Mouse (Mus musculus): ENCODE results near the gene Pde8a. TPM values are rescaled to one million over a fixed set of nuclear protein-coding genes. Genes with fewer than 3 reads are reported as not detected.
A peak's percentile ranks its signal among the peaks of the same experiment; 100 is the strongest.

The Pde8a gene
- polyA plus RNA-seq, 1 experiment from 2014 or later = 2.9 TPM

GRCm38 (mm10) chr7:81211760-81212159, 1.6 kb upstream of the Pde8a start:
- peak overlapping the region; percentile 67 for H3K4me3 ChIP-seq
- peaks cover 57% of the 10 kb centered on the region for H3K27me3 ChIP-seq (replicated peaks)
- no peak for ATAC-seq (ENCODE audit: extremely low read depth, insufficient number of reproducible peaks, low FRiP score, low TSS enrichment)
- H3K9me3 ChIP-seq = no peaks in the 10 kb centered on the region
- H3K4me2 ChIP-seq = peak overlapping the region; percentile 83
- H3K9ac ChIP-seq = peak overlapping the region; percentile 78
- H3K4me1 ChIP-seq = peaks cover 26% of the 10 kb centered on the region
- H3K27ac ChIP-seq (replicated peaks) = 0 out of 2 replicates have a peak overlapping the region, but pooled peaks have one; percentile 73
- under 1% methylated on average over 8 of the region's 8 CpGs for WGBS
- H3K36me3 ChIP-seq = no peaks in the 10 kb centered on the region

DNA sequence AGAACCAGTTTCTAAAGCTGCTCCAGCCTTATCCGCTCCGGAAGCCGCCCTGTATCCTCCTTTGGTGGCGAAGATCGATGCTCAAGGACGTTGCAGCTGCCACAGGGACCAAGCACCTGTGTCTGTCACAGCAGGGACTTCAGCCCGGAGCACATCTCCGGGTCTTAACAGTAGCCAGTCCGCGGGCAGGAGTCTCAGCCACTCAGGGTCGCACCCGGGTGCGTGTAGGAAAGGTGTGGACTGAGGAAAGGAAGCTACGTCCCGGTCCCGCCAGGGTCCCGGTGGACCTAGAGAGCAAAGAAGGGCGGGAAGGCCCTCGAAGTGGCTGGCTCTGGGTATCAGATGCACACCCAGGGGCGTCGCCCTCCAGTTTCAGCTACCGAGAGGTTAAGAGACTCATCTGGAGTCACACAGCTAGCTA, 1.1 kb upstream of the Pde8a start:
- peak overlapping the region; percentile 83 for H3K4me2 ChIP-seq
- WGBS = 2% methylated on average over 22 of the region's 22 CpGs
- H3K27me3 ChIP-seq (replicated peaks) = peaks cover 57% of the 10 kb centered on the region
- peak overlapping the region; percentile 67 for H3K4me3 ChIP-seq
- H3K36me3 ChIP-seq = no peaks in the 10 kb centered on the region
- peaks cover 26% of the 10 kb centered on the region for H3K4me1 ChIP-seq
- peak overlapping the region; percentile 73 for H3K27ac ChIP-seq (replicated peaks)
- peak overlapping the region; percentile 78 for H3K9ac ChIP-seq
- no peaks in the 10 kb centered on the region for H3K9me3 ChIP-seq
- no peak for ATAC-seq (ENCODE audit: extremely low read depth, insufficient number of reproducible peaks, low FRiP score, low TSS enrichment)

- H3K27ac ChIP-seq (replicated peaks) = peak overlapping the region; percentile 73
- no peaks in the 10 kb centered on the region for H3K9me3 ChIP-seq
- ATAC-seq (ENCODE audit: extremely low read depth, insufficient number of reproducible peaks, low FRiP score, low TSS enrichment) = peak; percentile 64
- H3K4me1 ChIP-seq = peaks cover 26% of the 10 kb centered on the region
- peak overlapping the region; percentile 67 for H3K4me3 ChIP-seq
- H3K4me2 ChIP-seq = peak overlapping the region; percentile 83
- H3K9ac ChIP-seq = peak overlapping the region; percentile 81
- H3K36me3 ChIP-seq = no peaks in the 10 kb centered on the region
- WGBS = under 1% methylated on average over 57 of the region's 57 CpGs
- H3K27me3 ChIP-seq (replicated peaks) = peaks cover 57% of the 10 kb centered on the region
These were observed 574 bp upstream of the Pde8a start for GRCm38 (mm10) chr7:81212697-81213346.

GRCm38 (mm10) chr7:81214153-81214907, 934 bp downstream of the Pde8a start:
- peaks cover 54% of the 10 kb centered on the region for H3K27me3 ChIP-seq (replicated peaks)
- no peaks in the 10 kb centered on the region for H3K36me3 ChIP-seq
- H3K4me1 ChIP-seq = peaks cover 23% of the 10 kb centered on the region
- H3K9ac ChIP-seq = peak overlapping the region; percentile 81
- 5% methylated on average over 37 of the region's 40 CpGs for WGBS
- H3K4me3 ChIP-seq = peak overlapping the region; percentile 67
- H3K9me3 ChIP-seq = no peaks in the 10 kb centered on the region
- H3K4me2 ChIP-seq = peak overlapping the region; percentile 83
- no peak for ATAC-seq (ENCODE audit: extremely low read depth, insufficient number of reproducible peaks, low FRiP score, low TSS enrichment)
- peak overlapping the region; percentile 36; the same call in 1 of the 2 replicates for H3K27ac ChIP-seq (replicated peaks)

- Histone ChIP-seq H3K9ac (no peak overlapping the region), H3K27ac (replicated peaks) (no peak overlapping the region), H3K4me1 (peaks cover 23% of the 10 kb centered on the region), H3K9me3 (no peaks in the 10 kb centered on the region), H3K4me3 (no peak overlapping the region), H3K27me3 (replicated peaks) (peaks cover 44% of the 10 kb centered on the region), H3K4me2 (no peak overlapping the region), H3K36me3 (no peaks in the 10 kb centered on the region)
- 85% methylated on average over 1 of the region's 1 CpGs for WGBS
- no peak for ATAC-seq (ENCODE audit: extremely low read depth, insufficient number of reproducible peaks, low FRiP score, low TSS enrichment)
These were observed 2.6 kb downstream of the Pde8a start for GRCm38 (mm10) chr7:81215950-81216349.

DNA sequence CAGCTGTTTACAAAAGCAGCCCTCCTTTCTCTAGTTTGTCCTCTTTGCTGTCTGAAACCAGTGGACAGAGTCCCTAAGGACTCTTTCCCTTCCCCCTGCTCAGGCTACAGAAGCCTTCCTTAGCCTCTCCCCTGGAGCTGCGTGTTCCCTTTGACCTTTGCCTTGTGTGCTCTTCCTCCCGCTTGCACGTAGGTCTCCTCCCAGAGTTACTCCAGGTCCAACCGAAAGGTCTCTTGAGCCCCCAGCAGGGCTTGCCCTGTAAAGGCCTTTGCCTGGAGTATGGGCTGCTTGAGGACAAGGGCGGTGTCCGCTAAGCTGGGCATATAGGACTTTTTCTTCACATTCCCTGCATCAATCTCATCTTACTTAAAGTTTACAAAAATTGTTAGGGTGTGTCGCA, 5.9 kb downstream of the Pde8a start:
- Histone ChIP-seq H3K4me3 (no peak overlapping the region), H3K27ac (replicated peaks) (no peak overlapping the region), H3K9ac (no peak overlapping the region), H3K27me3 (replicated peaks) (peaks cover 16% of the 10 kb centered on the region), H3K4me1 (no peaks in the 10 kb centered on the region), H3K4me2 (no peak overlapping the region), H3K9me3 (no peaks in the 10 kb centered on the region), H3K36me3 (no peaks in the 10 kb centered on the region)
- ATAC-seq (ENCODE audit: extremely low read depth, insufficient number of reproducible peaks, low FRiP score, low TSS enrichment) = no peak
- 58% methylated on average over 7 of the region's 7 CpGs for WGBS

GRCm38 (mm10) chr7:81220381-81220780, 7.0 kb downstream of the Pde8a start:
- Histone ChIP-seq H3K4me2 (no peak overlapping the region), H3K27ac (replicated peaks) (no peak overlapping the region), H3K9me3 (no peaks in the 10 kb centered on the region), H3K4me3 (no peak overlapping the region), H3K9ac (no peak overlapping the region), H3K36me3 (no peaks in the 10 kb centered on the region), H3K27me3 (replicated peaks) (peaks cover 8% of the 10 kb centered on the region; the same call in 1 of the 2 replicates), H3K4me1 (no peaks in the 10 kb centered on the region)
- WGBS = 60% methylated on average over 3 of the region's 3 CpGs
- no peak for ATAC-seq (ENCODE audit: extremely low read depth, insufficient number of reproducible peaks, low FRiP score, low TSS enrichment)

GRCm38 (mm10) chr7:81224260-81224659, 10.9 kb downstream of the Pde8a start:
- H3K9me3 ChIP-seq = no peaks in the 10 kb centered on the region
- H3K36me3 ChIP-seq = no peaks in the 10 kb centered on the region
- H3K4me1 ChIP-seq = no peaks in the 10 kb centered on the region
- no peak overlapping the region for H3K4me3 ChIP-seq
- H3K4me2 ChIP-seq = no peak overlapping the region
- no peak overlapping the region for H3K27ac ChIP-seq (replicated peaks)
- no peak for ATAC-seq (ENCODE audit: extremely low read depth, insufficient number of reproducible peaks, low FRiP score, low TSS enrichment)
- no peaks in the 10 kb centered on the region; the same call in 1 of the 2 replicates for H3K27me3 ChIP-seq (replicated peaks)
- no peak overlapping the region for H3K9ac ChIP-seq
- whole genome bisulfite sequencing = 80% methylated on average over 7 of the region's 7 CpGs

DNA sequence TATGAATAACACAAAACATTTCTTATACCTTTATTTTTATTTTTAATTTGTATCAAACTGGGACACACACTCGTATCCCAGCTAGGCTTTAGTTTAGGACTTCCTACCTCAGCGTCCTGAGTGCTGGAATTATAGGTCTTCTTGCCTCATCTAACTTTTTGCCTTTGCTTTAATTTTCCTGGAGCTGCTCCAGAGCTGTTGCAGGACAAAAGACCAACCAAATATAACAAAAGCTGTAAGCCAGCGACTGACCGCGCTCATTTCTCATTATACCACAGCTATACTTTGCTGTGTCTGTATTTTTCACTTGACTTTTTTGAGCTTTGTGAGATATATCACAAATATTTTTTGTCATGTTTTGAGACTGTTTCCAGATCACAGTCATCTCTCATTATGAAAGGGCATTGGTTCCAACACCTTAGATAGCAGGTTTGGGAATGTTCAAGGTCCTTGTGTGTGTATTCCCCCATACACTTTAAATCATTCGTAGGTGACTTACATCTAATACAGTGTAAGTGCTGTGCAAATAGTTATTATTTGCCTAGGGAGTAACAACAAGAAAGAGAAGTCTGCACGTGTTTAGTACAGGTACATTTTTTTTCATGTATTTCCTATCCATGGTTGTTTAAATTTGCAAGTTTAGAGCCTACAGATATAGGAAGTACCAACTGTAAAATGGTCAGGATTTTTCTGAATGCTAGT, 16.8 kb downstream of the Pde8a start:
- Histone ChIP-seq H3K4me3 (no peak overlapping the region), H3K4me2 (no peak overlapping the region), H3K4me1 (no peaks in the 10 kb centered on the region), H3K36me3 (no peaks in the 10 kb centered on the region), H3K9me3 (no peaks in the 10 kb centered on the region), H3K27ac (replicated peaks) (no peak overlapping the region), H3K27me3 (replicated peaks) (no peaks in the 10 kb centered on the region), H3K9ac (no peak overlapping the region)
- no peak for ATAC-seq (ENCODE audit: extremely low read depth, insufficient number of reproducible peaks, low FRiP score, low TSS enrichment)
- 84% methylated on average over 7 of the region's 7 CpGs for WGBS

- H3K27ac ChIP-seq (replicated peaks) = no peak overlapping the region
- H3K27me3 ChIP-seq (replicated peaks) = no peaks in the 10 kb centered on the region
- H3K36me3 ChIP-seq = no peaks in the 10 kb centered on the region
- 76% methylated on average over 2 of the region's 2 CpGs for WGBS
- ATAC-seq (ENCODE audit: extremely low read depth, insufficient number of reproducible peaks, low FRiP score, low TSS enrichment) = no peak
- no peak overlapping the region for H3K9ac ChIP-seq
- H3K4me2 ChIP-seq = no peak overlapping the region
- no peaks in the 10 kb centered on the region for H3K9me3 ChIP-seq
- no peak overlapping the region for H3K4me3 ChIP-seq
- H3K4me1 ChIP-seq = no peaks in the 10 kb centered on the region
These were observed 19.3 kb downstream of the Pde8a start for GRCm38 (mm10) chr7:81232674-81233073.

- Histone ChIP-seq H3K4me2 (no peak overlapping the region), H3K4me3 (no peak overlapping the region), H3K27me3 (replicated peaks) (no peaks in the 10 kb centered on the region), H3K4me1 (no peaks in the 10 kb centered on the region), H3K36me3 (no peaks in the 10 kb centered on the region), H3K9me3 (no peaks in the 10 kb centered on the region), H3K9ac (no peak overlapping the region), H3K27ac (replicated peaks) (no peak overlapping the region)
- 81% methylated on average over 2 of the region's 2 CpGs for WGBS
- ATAC-seq (ENCODE audit: extremely low read depth, insufficient number of reproducible peaks, low FRiP score, low TSS enrichment) = no peak
These were observed 21.7 kb downstream of the Pde8a start for GRCm38 (mm10) chr7:81235117-81235516.
